Mouse (Mus musculus) fat pad, adult 2 months (tissue): Measurements from ENCODE around the gene Reep6.

Experiments used
- DNase-seq: peaks from one replicate; pipeline ENCODE4 v3.0.0-alpha.2; 2011; ENCODE audit warnings: low read depth, low spot score; ENCODE audit errors: extremely low read depth

Reep6 gene

GRCm38 (mm10) chr10:80348981-80349380, 19.2 kb downstream of the Reep6 start:
- no peak for DNase-seq

- no peak for DNase-seq
Observed at GRCm38 (mm10) chr10:80350292-80350691, 20.5 kb downstream of the Reep6 start.

- DNase-seq = no peak
Observed at GRCm38 (mm10) chr10:80351896-80352295, 22.1 kb downstream of the Reep6 start.

- DNase-seq = no peak
Observed at GRCm38 (mm10) chr10:80352727-80353126, 23.0 kb downstream of the Reep6 start.

DNA sequence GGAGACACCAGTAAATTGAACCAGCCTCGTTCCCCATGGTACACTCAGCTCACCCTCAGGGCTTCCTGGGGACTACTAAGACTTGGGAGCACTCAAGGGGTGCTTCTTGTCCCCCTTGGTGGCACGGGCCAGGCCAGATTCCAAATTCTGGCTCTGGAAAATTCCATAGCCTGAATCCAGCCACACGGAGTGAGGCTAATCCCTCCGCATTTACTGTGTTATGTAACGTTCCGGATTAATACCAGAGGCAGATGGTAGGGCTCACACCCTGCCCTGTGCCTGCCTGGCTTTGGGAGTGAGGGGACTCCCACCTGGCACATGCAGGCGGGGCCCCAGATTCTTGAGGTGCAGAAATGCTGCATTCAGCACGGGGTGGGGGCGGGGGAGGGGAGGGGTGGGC, 25.7 kb downstream of the Reep6 start:
- no peak for DNase-seq

DNA sequence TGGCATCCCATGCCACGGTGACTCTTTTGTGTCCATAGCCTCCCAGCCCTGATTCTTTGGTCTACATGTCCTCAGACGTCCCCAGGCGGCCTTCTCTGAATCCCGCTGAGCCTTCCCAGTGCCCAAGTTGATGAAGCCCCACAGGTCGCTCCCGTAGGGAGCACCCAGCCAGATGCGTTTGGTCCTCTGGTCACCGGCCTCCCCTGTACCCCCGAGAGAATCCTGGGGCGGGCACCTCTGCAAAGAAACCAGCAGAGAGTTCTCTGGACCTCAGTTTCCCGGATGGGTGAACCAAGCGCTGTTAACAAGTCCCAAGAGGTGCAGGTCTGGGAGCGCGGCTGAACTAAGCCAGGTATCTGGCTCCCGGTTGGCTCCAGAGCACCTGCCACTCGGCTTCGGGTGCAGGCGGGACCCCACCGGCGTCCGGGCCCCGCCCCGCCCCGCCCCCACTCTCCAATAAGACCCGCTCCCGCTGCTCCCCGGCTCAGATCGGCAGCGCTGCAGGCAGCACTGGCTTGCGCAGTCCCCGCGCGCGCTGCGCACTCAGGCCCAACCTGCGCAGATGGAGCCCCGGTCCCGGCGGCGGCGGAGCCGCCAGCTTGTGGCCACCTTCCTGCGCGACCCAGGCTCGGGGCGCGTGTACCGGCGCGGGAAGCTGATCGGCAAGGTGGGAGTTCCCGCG, 26.4 kb downstream of the Reep6 start, which contains the start of gene Plk5:
Gene Plk5 (plus strand): TSS at position 459 of the 682 bp plus-strand sequence.
- no peak for DNase-seq

- DNase-seq = no peak
Observed at GRCm38 (mm10) chr10:80356737-80357136, 27.0 kb downstream of the Reep6 start.

GRCm38 (mm10) chr10:80357336-80357735, 27.6 kb downstream of the Reep6 start:
- DNase-seq = no peak

DNA sequence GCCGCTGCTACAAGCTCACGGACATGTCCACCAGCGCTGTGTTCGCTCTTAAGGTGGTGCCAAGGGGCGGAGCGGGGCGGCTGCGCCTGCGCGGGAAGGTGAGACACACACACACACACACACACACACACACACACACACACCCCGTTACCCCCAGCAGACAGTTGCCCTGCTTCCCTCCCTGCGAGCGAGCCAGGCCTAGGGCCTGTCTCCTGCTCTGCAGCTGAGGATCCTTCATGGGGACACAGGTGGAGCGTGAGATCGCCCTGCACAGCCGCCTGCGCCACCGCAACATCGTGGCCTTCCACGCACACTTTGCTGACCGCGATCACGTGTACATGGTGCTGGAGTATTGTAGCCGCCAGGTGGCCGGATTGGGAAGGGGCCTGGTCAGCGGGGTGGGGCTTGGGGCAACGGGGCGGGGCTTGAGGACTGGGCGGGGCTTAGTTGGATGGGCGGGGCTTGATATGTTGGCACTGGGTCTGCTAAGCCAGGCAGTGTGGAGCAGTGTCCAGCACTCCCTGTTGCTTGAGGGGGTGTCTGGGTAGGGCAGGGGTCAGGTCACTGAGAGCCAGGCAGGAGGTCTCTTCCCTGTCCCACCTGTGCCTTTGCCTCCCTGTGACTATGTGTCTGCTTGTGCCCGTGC, 28.4 kb downstream of the Reep6 start:
- no peak for DNase-seq

GRCm38 (mm10) chr10:80363734-80364133, 34.0 kb downstream of the Reep6 start:
- no peak for DNase-seq

DNA sequence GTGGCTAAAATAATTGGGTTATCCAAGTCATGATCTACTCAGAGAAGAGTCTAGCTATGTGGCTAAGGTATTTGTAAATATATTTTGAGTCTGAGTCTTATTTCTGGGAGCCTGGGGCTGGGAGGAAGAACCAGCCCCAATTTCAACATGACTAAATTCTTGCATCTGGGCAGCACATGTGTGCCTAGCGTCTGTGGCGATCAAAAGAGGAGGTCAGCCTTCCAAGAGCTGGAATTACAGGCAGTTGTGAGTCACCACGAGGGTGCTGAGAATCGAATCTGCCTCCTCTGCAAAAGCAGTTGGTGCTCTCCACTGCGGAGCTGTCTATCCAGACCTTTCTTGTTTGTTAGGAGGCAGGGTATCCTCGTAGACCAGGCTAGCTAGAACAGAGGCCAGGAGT, 36.0 kb downstream of the Reep6 start:
- DNase-seq = no peak

- DNase-seq = no peak
Observed at GRCm38 (mm10) chr10:80367954-80368353, 38.2 kb downstream of the Reep6 start.

- DNase-seq = no peak
Observed at GRCm38 (mm10) chr10:80368392-80368791, 38.6 kb downstream of the Reep6 start.

- DNase-seq = no peak
Observed at GRCm38 (mm10) chr10:80369995-80370747, 40.4 kb downstream of the Reep6 start.

- DNase-seq = no peak
Observed at GRCm38 (mm10) chr10:80371411-80371966, 41.7 kb downstream of the Reep6 start.

- DNase-seq = no peak
Observed at GRCm38 (mm10) chr10:80371983-80372382, 42.2 kb downstream of the Reep6 start.

DNA sequence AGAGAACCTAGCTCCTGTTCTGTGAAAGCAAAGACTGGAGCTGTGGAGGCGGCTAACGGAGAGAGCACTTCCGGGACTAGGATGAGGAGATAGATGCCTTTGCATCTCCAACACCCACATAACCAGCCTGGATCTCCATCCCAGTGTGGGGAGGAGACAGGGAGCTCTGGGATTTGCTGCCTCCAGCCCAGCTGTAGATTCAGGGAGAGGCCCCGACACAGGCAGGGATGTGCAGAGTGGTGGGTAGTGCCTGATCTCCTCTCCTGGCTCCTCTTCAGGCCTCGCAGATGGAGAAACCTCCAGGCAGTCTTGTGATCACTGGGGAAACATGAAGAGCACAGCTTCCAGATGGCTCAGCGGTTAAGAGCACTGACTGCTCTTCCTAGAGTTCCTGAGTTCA, 43.0 kb downstream of the Reep6 start:
- DNase-seq = no peak

DNA sequence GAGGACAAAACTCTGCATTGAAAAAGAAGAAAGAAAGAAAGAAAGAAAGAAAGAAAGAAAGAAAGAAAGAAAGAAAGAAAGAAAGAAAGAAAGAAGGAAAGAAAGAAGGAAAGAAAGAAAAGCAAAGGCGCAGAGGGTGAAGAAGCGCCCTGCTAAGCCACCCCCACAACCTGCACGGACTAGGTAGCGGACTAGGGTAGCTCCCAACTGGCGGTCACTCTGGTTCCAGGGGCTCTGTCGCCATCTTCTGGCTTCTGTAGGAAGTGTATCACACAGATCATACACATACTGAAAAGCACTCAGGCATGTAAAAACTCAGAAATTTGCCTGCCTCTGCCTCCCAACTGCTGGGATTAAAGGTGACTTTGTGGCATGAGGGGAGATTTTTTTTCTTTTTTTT, 44.3 kb downstream of the Reep6 start:
- no peak for DNase-seq

GRCm38 (mm10) chr10:80376160-80376559, 46.4 kb downstream of the Reep6 start:
- DNase-seq = no peak

- no peak for DNase-seq
Observed at GRCm38 (mm10) chr10:80377716-80378115, 48.0 kb downstream of the Reep6 start.

DNA sequence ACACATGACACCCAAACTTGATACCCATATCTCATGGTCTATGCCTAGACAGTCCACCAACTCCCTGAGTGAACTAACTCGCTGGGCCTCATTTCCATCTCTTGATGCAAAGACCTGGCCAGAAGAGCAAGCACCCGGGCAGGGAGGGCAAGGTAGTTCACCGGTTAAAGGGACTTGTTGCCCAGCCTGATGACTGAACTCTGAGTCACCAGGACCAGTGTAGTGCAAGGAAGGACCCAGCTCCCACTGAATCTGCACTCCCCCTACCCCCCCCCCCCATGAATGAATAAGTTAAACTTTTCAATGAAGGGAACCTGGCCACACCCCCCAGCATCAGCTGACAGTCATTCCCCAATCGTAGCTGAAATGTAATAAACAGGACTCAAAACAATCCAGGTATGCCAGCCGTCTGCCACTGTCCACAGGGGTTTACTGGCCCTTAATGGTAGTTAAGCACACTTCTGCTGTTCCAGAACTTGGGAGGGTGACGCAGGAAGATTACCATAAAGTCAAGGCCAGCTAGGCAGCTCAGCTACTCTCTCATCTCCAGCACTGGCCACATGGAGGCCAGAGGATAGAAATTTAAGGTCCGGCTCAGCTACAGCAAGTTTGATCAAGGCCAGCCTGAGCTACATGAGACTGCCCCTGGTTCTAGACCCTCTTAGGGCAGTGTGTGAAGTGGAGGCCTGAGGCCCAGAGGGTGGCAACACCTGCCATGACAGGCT, 53.0 kb downstream of the Reep6 start:
- no peak for DNase-seq
